19 mouse cellular contexts compared by ENCODE assay signal in genomic region chr7:45721234-45721571, GRCm38 (mm10). TPM values are rescaled to one million over a fixed set of nuclear protein-coding genes. Genes with fewer than 3 reads are reported as not detected.
DNase-seq lines count a peak whose midpoint lies in the region; ATAC-seq and TF ChIP-seq lines count a peak whose summit lies in the region.
"Had no signal": no experiment of that assay in that cellular context is flagged by ENCODE, and none has a peak within 500 bp of the region (broad histone marks: within the 10 kb centered on the region; RNA-seq: fewer than 3 reads in every experiment).

No protein-coding gene starts in this region.

- H3K4me3 ChIP-seq in hindbrain, embryonic 16.5 days (ENCODE audit: low read length): no peak overlapping the region
- H3K4me3 ChIP-seq in hindbrain, embryonic 10.5 days: no peak overlapping the region
- no peak overlapping the region for H3K4me3 ChIP-seq in neural tube, embryonic 13.5 days
- H3K4me3 ChIP-seq in intestine, postnatal 0 days (ENCODE audit: low read depth, low read length): peak overlapping the region; percentile 33
- H3K4me3 ChIP-seq: midbrain, embryonic 12.5 days had no signal

- peaks cover 28% of the 10 kb centered on the region for H3K36me3 ChIP-seq in hindbrain, embryonic 16.5 days (ENCODE audit: control insufficient read depth, insufficient read depth, low read length)
- H3K36me3 ChIP-seq in hindbrain, embryonic 10.5 days: peaks cover 75% of the 10 kb centered on the region
- peaks cover 70% of the 10 kb centered on the region for H3K36me3 ChIP-seq in neural tube, embryonic 13.5 days
- H3K36me3 ChIP-seq in intestine, postnatal 0 days (ENCODE audit: control insufficient read depth, insufficient read depth): peaks cover 52% of the 10 kb centered on the region

- H3K9me3 ChIP-seq in hindbrain, embryonic 16.5 days (ENCODE audit: control insufficient read depth, low read length): no peaks in the 10 kb centered on the region
- no peaks in the 10 kb centered on the region for H3K9me3 ChIP-seq in hindbrain, embryonic 10.5 days
- H3K9me3 ChIP-seq in neural tube, embryonic 13.5 days: no peaks in the 10 kb centered on the region
- no peaks in the 10 kb centered on the region for H3K9me3 ChIP-seq in intestine, postnatal 0 days (ENCODE audit: control insufficient read depth)
- H3K9me3 ChIP-seq: midbrain, embryonic 12.5 days had no signal

- DNase-seq in hindbrain, embryonic 10.5 days (ENCODE audit: low spot score): no peak
- no peak for DNase-seq in neural tube, embryonic 10.5 days (ENCODE audit: extremely low spot score, low spot score)
- DNase-seq in thymus, postnatal 36 days: no peak
- DNase-seq: heart, postnatal 10 days; kidney, postnatal 14 days; lung, postnatal 14 days; retina, postnatal 1 day had no signal

- no peak overlapping the region for H3K4me2 ChIP-seq in hindbrain, embryonic 16.5 days (ENCODE audit: low read length)
- H3K4me2 ChIP-seq in neural tube, embryonic 13.5 days: no peak overlapping the region
- H3K4me2 ChIP-seq in intestine, postnatal 0 days (replicated peaks; ENCODE audit: low read depth): peak overlapping the region; percentile 57
- H3K4me2 ChIP-seq: midbrain, embryonic 12.5 days had no signal

- peaks cover 25% of the 10 kb centered on the region for H3K4me1 ChIP-seq in hindbrain, embryonic 16.5 days (ENCODE audit: control insufficient read depth, insufficient read depth, low read depth, low read length)
- H3K4me1 ChIP-seq in hindbrain, embryonic 10.5 days (replicated peaks): peaks cover 43% of the 10 kb centered on the region
- H3K4me1 ChIP-seq in neural tube, embryonic 13.5 days (replicated peaks): peaks cover 41% of the 10 kb centered on the region
- peaks cover 9% of the 10 kb centered on the region; the same call in 1 of the 2 replicates for H3K4me1 ChIP-seq in intestine, postnatal 0 days (replicated peaks; ENCODE audit: control insufficient read depth, insufficient read depth, low read length)

- WGBS in hindbrain, embryonic 16.5 days: 81% methylated on average over 7 of the region's 7 CpGs
- 85% methylated on average over 7 of the region's 7 CpGs for WGBS in hindbrain, embryonic 10.5 days
- WGBS in neural tube, embryonic 13.5 days: 79% methylated on average over 7 of the region's 7 CpGs
- 38% methylated on average over 7 of the region's 7 CpGs for WGBS in intestine, postnatal 0 days

- H3K9ac ChIP-seq in hindbrain, embryonic 16.5 days (ENCODE audit: low read depth, low read length): no peak overlapping the region
- H3K9ac ChIP-seq in neural tube, embryonic 13.5 days: 0 out of 2 replicates have a peak overlapping the region, but pooled peaks have one; percentile 22
- H3K9ac ChIP-seq in intestine, postnatal 0 days (ENCODE audit: low read depth, low read length): peak overlapping the region; percentile 45
- H3K9ac ChIP-seq: midbrain, embryonic 12.5 days had no signal

- H3K27me3 ChIP-seq in hindbrain, embryonic 16.5 days (replicated peaks; ENCODE audit: control insufficient read depth, insufficient read depth, low read length): no peaks in the 10 kb centered on the region
- no peaks in the 10 kb centered on the region for H3K27me3 ChIP-seq in hindbrain, embryonic 10.5 days (ENCODE audit: insufficient read depth, poor library complexity, severe bottlenecking)
- H3K27me3 ChIP-seq in neural tube, embryonic 13.5 days: no peaks in the 10 kb centered on the region
- H3K27me3 ChIP-seq in intestine, postnatal 0 days (replicated peaks; ENCODE audit: control insufficient read depth, insufficient read depth, low read length): no peaks in the 10 kb centered on the region
- H3K27me3 ChIP-seq: midbrain, embryonic 12.5 days had no signal

- ATAC-seq in hindbrain, embryonic 16.5 days: no peak
- no peak for ATAC-seq in neural tube, embryonic 13.5 days (ENCODE audit: low read depth)
- ATAC-seq in intestine, postnatal 0 days: no peak
- ATAC-seq in erythroblast, adult 5-6 weeks (replicated peaks; ENCODE audit: low FRiP score, poor library complexity, severe bottlenecking): no peak

- peak overlapping the region; percentile 27; the same call in 1 of the 2 replicates for H3K27ac ChIP-seq in hindbrain, embryonic 16.5 days (ENCODE audit: low read depth, low read length)
- H3K27ac ChIP-seq in hindbrain, embryonic 10.5 days: no peak overlapping the region
- H3K27ac ChIP-seq in neural tube, embryonic 13.5 days (replicated peaks): no peak overlapping the region
- H3K27ac ChIP-seq in intestine, postnatal 0 days (ENCODE audit: low read depth, low read length): peak overlapping the region; percentile 86

- TF ChIP-seq CTCF in intestine, postnatal 0 days (IDR thresholded peaks at IDR 0.05; ENCODE audit: low read depth): no peak

RNA-seq across cellular contexts. Expression of gene Fam83e, which starts 0.2 kb away (rescaled TPM):
- polyA plus RNA-seq in hindbrain, embryonic 16.5 days (2015; fragmentation: Nextera tagmentation; extraction: Ambion mirVana): 0.37 and 0.44 TPM in 2 replicates
- polyA plus RNA-seq in hindbrain, embryonic 10.5 days (2016; fragmentation: Nextera tagmentation; extraction: Ambion mirVana): 1.6 and 1.8 TPM in 2 replicates
- polyA plus RNA-seq in neural tube, embryonic 13.5 days (2015; fragmentation: Nextera tagmentation; extraction: Ambion mirVana): 0.39 and 0.55 TPM in 2 replicates
- polyA plus RNA-seq in intestine, postnatal 0 days (2015; fragmentation: Nextera tagmentation; extraction: Ambion mirVana): 16.6 and 16.7 TPM in 2 replicates
- not detected in 2 replicates for total RNA-seq in erythroblast, adult 5-6 weeks (2015; ENCODE audit: low replicate concordance)
- not detected in 2 replicates for total RNA-seq in erythroblast, adult 5-6 weeks (2017; ENCODE audit: low replicate concordance)

RNA-seq across cellular contexts. Expression of gene Sphk2, which starts 3.4 kb away (rescaled TPM):
- polyA plus RNA-seq in hindbrain, embryonic 16.5 days (2015; fragmentation: Nextera tagmentation; extraction: Ambion mirVana): 23.9 and 28.3 TPM in 2 replicates
- 33.6 and 35.5 TPM in 2 replicates for polyA plus RNA-seq in hindbrain, embryonic 10.5 days (2016; fragmentation: Nextera tagmentation; extraction: Ambion mirVana)
- polyA plus RNA-seq in neural tube, embryonic 13.5 days (2015; fragmentation: Nextera tagmentation; extraction: Ambion mirVana): 25.1 and 26.3 TPM in 2 replicates
- 55.1 and 55.9 TPM in 2 replicates for polyA plus RNA-seq in intestine, postnatal 0 days (2015; fragmentation: Nextera tagmentation; extraction: Ambion mirVana)
- 4.6 and 7.9 TPM in 2 replicates for total RNA-seq in erythroblast, adult 5-6 weeks (2015; ENCODE audit: low replicate concordance)
- total RNA-seq in erythroblast, adult 5-6 weeks (2017; ENCODE audit: low replicate concordance): 2.1 and 2.6 TPM in 2 replicates

RNA-seq across cellular contexts. Expression of gene Spaca4, which starts 4.4 kb away (rescaled TPM):
- not detected in 2 replicates for polyA plus RNA-seq in hindbrain, embryonic 16.5 days (2015; fragmentation: Nextera tagmentation; extraction: Ambion mirVana)
- not detected in 2 replicates for polyA plus RNA-seq in hindbrain, embryonic 10.5 days (2016; fragmentation: Nextera tagmentation; extraction: Ambion mirVana)
- not detected in 2 replicates for polyA plus RNA-seq in neural tube, embryonic 13.5 days (2015; fragmentation: Nextera tagmentation; extraction: Ambion mirVana)
- 0.17 and 0.22 TPM in 2 replicates for polyA plus RNA-seq in intestine, postnatal 0 days (2015; fragmentation: Nextera tagmentation; extraction: Ambion mirVana)
- not detected in 2 replicates for total RNA-seq in erythroblast, adult 5-6 weeks (2015; ENCODE audit: low replicate concordance)
- not detected in 2 replicates for total RNA-seq in erythroblast, adult 5-6 weeks (2017; ENCODE audit: low replicate concordance)
- total RNA-seq: adrenal gland, adult 18-20 months; heart, adult 18-20 months; heart, postnatal 10 days; layer of hippocampus, postnatal 14 days had no signal
- polyA plus RNA-seq: cerebellum, adult 2 months; limb, embryonic 11.5 days; midbrain, embryonic 12.5 days; neural tube, embryonic 14.5 days; spleen, adult 2 months had no signal

RNA-seq across cellular contexts. Expression of gene Rpl18, which starts 5.9 kb away (rescaled TPM):
- polyA plus RNA-seq in hindbrain, embryonic 16.5 days (2015; fragmentation: Nextera tagmentation; extraction: Ambion mirVana): 508 and 537 TPM in 2 replicates
- polyA plus RNA-seq in hindbrain, embryonic 10.5 days (2016; fragmentation: Nextera tagmentation; extraction: Ambion mirVana): 1,010 and 1,126 TPM in 2 replicates
- 570 and 614 TPM in 2 replicates for polyA plus RNA-seq in neural tube, embryonic 13.5 days (2015; fragmentation: Nextera tagmentation; extraction: Ambion mirVana)
- polyA plus RNA-seq in intestine, postnatal 0 days (2015; fragmentation: Nextera tagmentation; extraction: Ambion mirVana): 708 and 740 TPM in 2 replicates
- total RNA-seq in erythroblast, adult 5-6 weeks (2015; ENCODE audit: low replicate concordance): 423 and 424 TPM in 2 replicates
- total RNA-seq in erythroblast, adult 5-6 weeks (2017; ENCODE audit: low replicate concordance): 286 and 289 TPM in 2 replicates

RNA-seq across cellular contexts. Expression of gene Dbp, which starts 16.3 kb away (rescaled TPM):
- 3.2 and 3.3 TPM in 2 replicates for polyA plus RNA-seq in hindbrain, embryonic 16.5 days (2015; fragmentation: Nextera tagmentation; extraction: Ambion mirVana)
- polyA plus RNA-seq in hindbrain, embryonic 10.5 days (2016; fragmentation: Nextera tagmentation; extraction: Ambion mirVana): 3.0 and 3.4 TPM in 2 replicates
- polyA plus RNA-seq in neural tube, embryonic 13.5 days (2015; fragmentation: Nextera tagmentation; extraction: Ambion mirVana): 3.1 and 4.1 TPM in 2 replicates
- 6.9 and 8.6 TPM in 2 replicates for polyA plus RNA-seq in intestine, postnatal 0 days (2015; fragmentation: Nextera tagmentation; extraction: Ambion mirVana)
- 1.5 and 1.9 TPM in 2 replicates for total RNA-seq in erythroblast, adult 5-6 weeks (2015; ENCODE audit: low replicate concordance)
- total RNA-seq in erythroblast, adult 5-6 weeks (2017; ENCODE audit: low replicate concordance): 0.77 and 2.2 TPM in 2 replicates

Comparison
In these comparisons a context has a peak if more than half of its experiments do, and no peak if none do; other contexts are left out.
1. H3K27ac ChIP-seq: peak in hindbrain, embryonic 16.5 days (single experiment) and intestine, postnatal 0 days (single experiment); none in hindbrain, embryonic 10.5 days (single experiment) and neural tube, embryonic 13.5 days (single experiment).